Mouse (Mus musculus) WW6 (cell line): ENCODE measurements at regions not wholly inside any gene's neighbourhood (a gene's known extent, or its start where the extent isn't known, plus 50 kb on each side); places are given as distances from the start of the nearest gene placed in this dataset.

Source experiments
- DNase-seq: peaks from one replicate; pipeline ENCODE4 v3.0.0-alpha.2; 2013; ENCODE audit warnings: low read depth, low spot score

DNA sequence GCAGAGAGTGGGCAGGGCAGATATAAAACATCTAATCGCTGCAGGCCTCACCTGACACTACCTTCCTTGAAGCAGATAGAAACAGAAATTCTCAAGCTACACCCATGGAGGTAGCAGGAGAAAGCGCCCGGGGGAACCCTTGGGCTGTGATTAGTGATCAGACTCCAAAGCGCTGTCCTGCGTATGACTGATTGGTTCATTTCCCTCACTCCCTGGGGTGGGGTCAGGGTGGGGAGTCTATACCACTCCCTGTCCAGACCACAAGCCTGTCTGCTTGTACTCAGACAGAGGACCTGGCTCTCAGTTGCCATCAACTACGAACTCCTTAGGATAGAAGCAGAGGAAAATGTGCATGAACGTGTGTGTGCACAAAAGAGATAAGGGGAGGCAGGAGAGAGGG is 77.7 kb downstream of the Gm826 start:
- DNase-seq, result no peak

DNA sequence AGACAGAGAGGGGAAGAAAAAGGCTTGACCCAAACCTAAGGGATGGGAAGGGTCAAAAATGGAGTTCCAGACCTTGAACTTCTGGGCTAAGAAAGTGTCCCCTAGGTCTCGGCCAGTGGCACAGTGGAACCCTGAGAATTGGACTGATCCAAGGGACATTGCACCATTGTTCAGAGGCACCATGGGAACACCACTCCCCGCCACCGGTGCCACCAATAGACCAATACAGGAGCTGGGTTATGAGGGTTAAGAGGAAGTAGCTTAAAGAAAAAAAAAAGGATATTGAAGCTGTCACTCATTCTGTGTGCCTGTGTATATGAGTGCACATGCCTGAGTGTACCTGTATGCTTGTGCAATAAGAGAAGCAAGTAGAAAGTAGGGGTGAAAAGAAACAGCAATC is 83.7 kb downstream of the Gm826 start:
- no peak for DNase-seq

DNA sequence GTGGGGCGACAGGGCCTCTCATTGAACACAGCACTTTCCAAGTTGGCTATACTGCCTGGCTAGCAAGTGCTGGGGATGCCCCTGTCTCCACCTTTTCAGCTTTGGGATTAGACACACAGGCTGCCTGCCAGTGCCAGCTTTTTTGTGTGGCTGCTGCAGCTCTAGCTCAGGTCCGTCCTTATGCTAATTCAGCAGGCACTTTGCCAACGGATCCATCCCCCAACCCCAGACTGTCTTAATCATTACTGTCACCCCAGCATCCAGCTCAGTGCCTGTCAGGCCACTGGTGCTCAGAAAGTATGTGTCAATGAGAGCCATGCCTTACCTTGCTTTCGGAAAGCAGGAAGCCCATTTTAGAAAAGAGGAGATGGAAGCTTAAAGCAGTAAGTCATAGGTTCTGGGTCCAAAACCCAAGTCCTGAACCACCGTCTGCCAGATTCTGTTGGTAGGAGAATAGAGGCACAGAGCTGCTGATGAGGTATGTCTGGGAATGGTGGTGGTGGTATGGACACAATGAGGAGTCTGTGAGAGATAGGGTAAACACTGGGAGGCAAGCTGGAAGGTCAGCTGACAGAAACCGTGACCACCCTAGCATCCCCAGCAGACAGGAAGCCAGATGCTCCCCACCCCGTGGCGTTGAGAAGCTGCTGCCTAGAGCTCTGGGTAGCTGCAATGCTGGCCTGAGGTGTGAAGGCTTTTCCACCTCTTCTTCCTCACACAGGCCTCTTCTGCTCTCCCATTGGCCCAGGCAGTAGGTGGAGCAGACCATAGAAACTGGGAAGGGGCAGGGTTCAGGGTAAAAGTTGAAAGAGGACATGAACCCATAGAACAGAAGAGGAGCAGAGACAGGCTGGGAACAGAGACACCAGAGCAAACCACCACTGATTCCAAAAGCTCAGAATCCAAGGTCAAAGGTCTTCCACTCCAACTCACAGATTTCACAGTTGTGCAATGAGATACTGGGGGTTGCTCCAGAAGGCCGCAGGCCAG is 84.6 kb downstream of the Gm826 start:
- no peak for DNase-seq

DNA sequence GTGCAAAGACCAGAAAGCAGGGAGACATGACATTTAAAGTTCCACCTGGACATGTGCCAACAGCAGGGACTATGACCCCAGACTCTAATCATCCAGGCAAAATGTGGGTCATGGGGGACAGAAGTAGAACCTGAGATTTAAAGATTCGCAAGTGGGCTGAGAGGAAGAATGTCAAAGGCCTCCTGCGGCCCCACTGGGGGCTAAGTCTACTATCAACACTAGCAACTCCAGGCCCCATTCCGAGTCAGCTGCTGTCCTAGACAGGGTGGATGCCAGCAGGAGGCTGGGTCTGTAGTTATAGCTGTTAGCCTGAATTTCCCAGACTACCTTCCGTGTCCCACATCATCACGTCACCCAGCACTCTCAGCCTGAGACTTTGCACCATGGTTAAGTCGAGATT is 86.7 kb downstream of the Gm826 start:
- no peak for DNase-seq

DNA sequence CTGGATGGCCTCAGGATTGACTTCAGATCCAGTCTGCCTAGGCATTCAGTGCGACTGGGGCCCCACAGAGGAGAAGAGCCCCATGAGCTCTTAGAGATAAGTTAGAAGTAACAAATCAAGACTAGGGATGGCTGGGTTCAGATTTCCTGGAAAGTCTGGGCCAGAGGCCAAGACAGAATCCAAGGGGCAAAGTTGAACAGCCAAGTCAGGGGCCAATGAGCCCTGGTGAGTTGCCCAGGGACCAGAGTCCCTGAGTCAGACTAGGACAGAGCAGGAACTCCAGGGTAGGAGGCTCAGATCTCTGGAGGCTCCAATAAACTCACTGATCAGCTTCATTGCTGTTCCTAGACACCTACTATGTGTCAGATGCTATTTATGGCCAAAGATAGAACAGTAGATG is 87.6 kb downstream of the Gm826 start:
- DNase-seq, result no peak

- no peak for DNase-seq
These were observed 89.1 kb downstream of the Gm826 start for GRCm38 (mm10) chr2:160244866-160245265.

- no peak for DNase-seq
These were observed 93.2 kb downstream of the Gm826 start for GRCm38 (mm10) chr2:160240531-160241379.

- DNase-seq, result no peak
These were observed 96.4 kb downstream of the Gm826 start for GRCm38 (mm10) chr2:160237436-160238104.

GRCm38 (mm10) chr2:160236806-160237205 is 97.2 kb downstream of the Gm826 start:
- DNase-seq, result no peak

- no peak for DNase-seq
These were observed 103.2 kb downstream of the Gm826 start for GRCm38 (mm10) chr2:160230786-160231185.

GRCm38 (mm10) chr2:160228331-160229035 is 105.5 kb downstream of the Gm826 start:
- DNase-seq, result no peak

DNA sequence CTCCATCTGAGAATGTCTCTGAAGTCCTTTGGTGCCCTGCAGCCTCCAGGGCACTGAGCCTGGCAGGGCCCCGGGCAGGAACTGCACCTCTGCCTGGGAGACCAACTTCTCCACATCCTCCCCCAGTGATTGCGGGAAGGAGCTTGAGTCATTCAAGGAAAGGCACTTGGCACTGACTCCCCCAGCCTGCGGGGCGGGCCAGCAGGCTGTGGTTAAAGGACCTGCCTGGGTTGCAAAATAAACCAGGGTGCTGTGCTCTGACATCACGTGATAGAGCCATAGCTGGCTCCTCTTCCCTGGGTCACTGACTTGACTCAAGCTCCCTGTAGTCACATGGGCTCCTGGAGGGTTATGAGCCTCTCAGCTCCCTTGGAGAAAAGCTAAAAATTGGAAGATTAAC is 108.5 kb downstream of the Gm826 start:
- DNase-seq, result no peak

DNA sequence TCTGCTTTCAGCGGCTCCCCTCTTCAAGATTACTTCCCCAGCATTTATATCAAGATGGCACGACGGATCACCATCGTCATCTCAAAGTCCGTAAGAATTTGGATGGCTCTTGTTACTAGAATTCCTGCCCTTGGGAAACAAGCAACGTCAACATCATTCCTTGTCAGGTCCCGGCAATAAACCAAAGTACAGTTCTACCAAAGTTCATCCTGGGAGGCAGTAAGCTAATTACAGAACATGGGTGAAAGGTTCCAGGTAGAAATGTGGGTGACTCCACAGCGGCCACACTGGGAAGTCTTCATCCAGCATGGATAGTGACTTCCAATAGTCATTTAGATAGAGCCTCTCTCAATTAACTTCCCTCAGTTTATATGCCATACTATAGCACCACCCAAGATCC is 110.6 kb downstream of the Gm826 start:
- no peak for DNase-seq

GRCm38 (mm10) chr2:160221772-160222171 is 112.2 kb downstream of the Gm826 start:
- DNase-seq, result no peak

DNA sequence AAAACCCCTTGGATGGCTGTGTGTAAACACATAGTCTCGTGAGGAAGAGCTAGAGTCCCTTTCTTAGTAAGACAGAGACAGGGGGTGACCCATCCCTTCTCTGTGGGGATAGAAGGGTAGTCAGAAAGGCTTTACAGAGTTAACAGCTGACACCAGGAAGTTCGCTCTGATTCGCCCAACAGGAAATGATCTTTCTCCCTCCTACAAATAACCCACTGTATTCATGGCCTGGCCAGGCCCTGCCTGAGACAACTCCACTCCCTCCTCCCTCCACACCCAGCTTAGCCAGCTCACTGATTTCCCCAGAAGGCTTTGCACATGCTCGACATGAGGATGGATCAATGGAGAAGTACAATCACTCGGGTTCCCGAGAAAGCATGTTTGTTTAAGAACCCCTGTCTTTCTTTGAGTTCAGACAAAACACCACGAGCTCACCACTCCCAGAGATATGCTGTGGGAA is 113.4 kb downstream of the Gm826 start:
- no peak for DNase-seq

DNA sequence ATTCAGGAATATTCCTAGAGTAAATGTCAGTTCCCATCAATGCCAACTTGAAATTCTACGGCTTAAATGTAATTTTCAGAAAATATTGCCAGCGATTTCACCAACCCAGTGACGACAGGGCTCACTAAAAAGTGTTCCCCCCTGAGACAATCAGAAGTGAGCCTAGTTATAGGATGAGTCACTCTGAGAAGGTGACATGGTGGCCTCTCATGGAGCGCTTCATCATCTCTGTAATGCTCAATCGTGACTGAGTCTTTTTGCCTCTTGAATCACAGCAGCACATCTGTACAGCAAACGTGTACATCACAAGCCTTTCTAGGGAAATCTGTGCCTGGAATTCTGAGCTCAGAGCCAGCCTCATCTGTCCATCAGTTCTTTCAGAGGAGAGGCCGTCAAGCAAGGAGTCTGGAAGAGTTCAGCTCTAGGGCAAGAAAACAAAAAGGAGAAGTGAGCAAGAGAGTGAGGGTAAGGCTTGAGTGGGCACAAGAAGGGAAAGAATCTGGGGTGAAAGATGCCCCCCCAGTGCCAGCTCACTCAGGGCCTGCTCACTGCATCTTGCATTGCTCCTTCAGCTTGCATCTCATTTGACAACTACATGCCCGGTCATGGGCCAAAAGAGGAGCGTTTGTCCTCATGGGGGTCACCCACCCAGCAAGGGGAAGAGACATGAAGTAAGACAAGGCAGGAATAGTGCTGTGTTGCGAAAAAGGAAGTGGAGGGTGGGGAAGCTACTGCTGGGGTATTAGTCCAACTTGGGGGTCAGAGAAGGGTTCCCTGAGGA is 119.7 kb downstream of the Gm826 start:
- no peak for DNase-seq

GRCm38 (mm10) chr2:160210507-160210906 is 123.5 kb downstream of the Gm826 start:
- DNase-seq, result no peak

GRCm38 (mm10) chr2:160209589-160210264 is 124.2 kb downstream of the Gm826 start:
- DNase-seq, result no peak

DNA sequence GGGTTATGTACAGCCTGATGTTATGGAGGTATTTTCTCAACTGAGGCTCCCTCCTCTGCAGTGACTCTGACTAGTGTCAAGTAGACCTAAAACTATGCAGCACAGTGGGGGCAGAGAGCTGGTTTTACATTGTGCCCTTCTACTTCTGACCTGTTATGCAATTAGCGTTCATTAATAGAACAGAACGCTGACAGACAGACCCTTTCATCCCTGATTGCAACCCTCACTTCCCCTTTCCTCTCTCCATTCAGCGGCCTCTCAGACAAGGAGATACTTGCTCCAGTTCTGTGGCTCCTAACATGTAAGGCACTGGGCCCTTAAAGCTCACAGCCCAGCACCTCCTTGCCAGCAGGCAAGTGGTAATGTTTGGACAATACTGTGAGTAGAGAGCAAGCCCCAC is 125.7 kb downstream of the Gm826 start:
- no peak for DNase-seq

GRCm38 (mm10) chr2:160207226-160207625 is 126.7 kb downstream of the Gm826 start:
- DNase-seq, result no peak
